Mouse (Mus musculus): ENCODE measurements at regions not wholly inside any gene's neighbourhood (a gene's known extent, or its start where the extent isn't known, plus 50 kb on each side); places are given as distances from the start of the nearest gene placed in this dataset. TPM values are rescaled to one million over a fixed set of nuclear protein-coding genes. Genes with fewer than 3 reads are reported as not detected.

- Histone ChIP-seq H3K27ac (no peak overlapping the region), H3K4me1 (0 out of 2 replicates have a peak, but pooled peaks cover 3% of the 10 kb centered on the region), H3K36me3 (no peaks in the 10 kb centered on the region), H3K9me3 (no peaks in the 10 kb centered on the region), H3K4me3 (no peak overlapping the region), H3K9ac (no peak overlapping the region), H3K27me3 (no peaks in the 10 kb centered on the region), H3K4me2 (no peak overlapping the region)
- ATAC-seq (ENCODE audit: insufficient number of reproducible peaks, low FRiP score, low TSS enrichment, low read depth), result no peak
- WGBS, result 78% methylated on average over 3 of the region's 3 CpGs
These were observed 58.8 kb upstream of the Tnp1 start for GRCm38 (mm10) chr1:73074525-73074924.

GRCm38 (mm10) chr1:73072237-73072904 is 56.7 kb upstream of the Tnp1 start:
- Histone ChIP-seq H3K27ac (no peak overlapping the region), H3K4me3 (no peak overlapping the region), H3K9me3 (no peaks in the 10 kb centered on the region), H3K36me3 (no peaks in the 10 kb centered on the region), H3K4me1 (0 out of 2 replicates have a peak, but pooled peaks cover 3% of the 10 kb centered on the region), H3K9ac (no peak overlapping the region), H3K27me3 (no peaks in the 10 kb centered on the region), H3K4me2 (no peak overlapping the region)
- no peak for ATAC-seq (ENCODE audit: insufficient number of reproducible peaks, low FRiP score, low TSS enrichment, low read depth)
- 51% methylated on average over 5 of the region's 5 CpGs for WGBS

GRCm38 (mm10) chr1:73070126-73070525 is 54.4 kb upstream of the Tnp1 start:
- H3K9ac ChIP-seq, result no peak overlapping the region
- no peaks in the 10 kb centered on the region for H3K27me3 ChIP-seq
- WGBS, result 27% methylated on average over 2 of the region's 2 CpGs
- H3K4me1 ChIP-seq, result 0 out of 2 replicates have a peak, but pooled peaks cover 3% of the 10 kb centered on the region
- H3K4me3 ChIP-seq, result no peak overlapping the region
- no peak for ATAC-seq (ENCODE audit: insufficient number of reproducible peaks, low FRiP score, low TSS enrichment, low read depth)
- H3K4me2 ChIP-seq, result no peak overlapping the region
- H3K9me3 ChIP-seq, result no peaks in the 10 kb centered on the region
- no peak overlapping the region for H3K27ac ChIP-seq
- H3K36me3 ChIP-seq, result no peaks in the 10 kb centered on the region

Small RNAs in the stretch of these regions (microRNA-seq; reads per million reads assigned to microRNA genes)
- not detected for gene Mir6351
